Mouse (Mus musculus): ENCODE measurements around the gene Anxa11. TPM values are rescaled to one million over a fixed set of nuclear protein-coding genes. Genes with fewer than 3 reads are reported as not detected.
A peak's percentile ranks its signal among the peaks of the same experiment; 100 is the strongest.
"Not testable (repeated sequence)": the region's sequence is repeated elsewhere in the genome, so short reads cannot be mapped to it uniquely, and the experiment has no call there.

The Anxa11 gene
- total RNA-seq, 1 experiment from 2014 or later = 70.1 TPM

- no peak for DNase-seq
These were observed 27.4 kb downstream of the Anxa11 start for GRCm38 (mm10) chr14:25869135-25869878.

GRCm38 (mm10) chr14:25872461-25873415 lies 30.8 kb downstream of the Anxa11 start:
- peak; percentile 18 for DNase-seq

- not testable (repeated sequence) for DNase-seq
These were observed 34.7 kb downstream of the Anxa11 start for GRCm38 (mm10) chr14:25876640-25877039.

- DNase-seq = not testable (repeated sequence)
These were observed 39.8 kb downstream of the Anxa11 start for GRCm38 (mm10) chr14:25881769-25882168.

GRCm38 (mm10) chr14:25885886-25886285 lies 43.9 kb downstream of the Anxa11 start:
- not testable (repeated sequence) for DNase-seq

- DNase-seq = not testable (repeated sequence)
These were observed 52.6 kb downstream of the Anxa11 start for GRCm38 (mm10) chr14:25894566-25894965.

GRCm38 (mm10) chr14:25895686-25896085 lies 53.7 kb downstream of the Anxa11 start:
- not testable (repeated sequence) for DNase-seq

GRCm38 (mm10) chr14:25903000-25903399 lies 61.0 kb downstream of the Anxa11 start, which contains the start of gene Plac9a:
Gene Plac9a, minus strand, starts transcription at chr14:25903100.
- not testable (repeated sequence) for DNase-seq

GRCm38 (mm10) chr14:25905243-25905642 lies 63.3 kb downstream of the Anxa11 start:
- DNase-seq = not testable (repeated sequence)

- DNase-seq = not testable (repeated sequence)
These were observed 65.3 kb downstream of the Anxa11 start for GRCm38 (mm10) chr14:25907272-25907671.

GRCm38 (mm10) chr14:25908976-25909375 lies 67.0 kb downstream of the Anxa11 start:
- DNase-seq = not testable (repeated sequence)

GRCm38 (mm10) chr14:25918427-25919170 lies 76.6 kb downstream of the Anxa11 start:
- not testable (repeated sequence) for DNase-seq

- DNase-seq = not testable (repeated sequence)
These were observed 85.0 kb downstream of the Anxa11 start for GRCm38 (mm10) chr14:25926814-25927561.

GRCm38 (mm10) chr14:25927562-25927881 lies 85.6 kb downstream of the Anxa11 start, which contains the start of gene Tmem254a:
Gene Tmem254a, minus strand, starts transcription at chr14:25927672.
- DNase-seq = not testable (repeated sequence)

Small RNA genes lying within 50 kb of the gene (microRNA-seq; reads per million reads assigned to microRNA genes)
- gene Gm23701 = 0 reads per million in 2 experiments

Other genes with a start within 250 kb of the Anxa11 start
- gene Ppif, start 148.0 kb upstream of the Anxa11 start, total RNA-seq (2021) = 29.4 and 35.9 TPM in 2 replicates
- gene Zcchc24, start 73.1 kb upstream of the Anxa11 start, total RNA-seq (2021) = 16.2 and 18.4 TPM in 2 replicates
- 1.3 and 2.8 TPM in 2 replicates for gene Plac9a, start 60.9 kb downstream of the Anxa11 start, total RNA-seq (2021)
- 1.7 and 3.2 TPM in 2 replicates for gene Tmem254a, start 85.5 kb downstream of the Anxa11 start, total RNA-seq (2021)
- gene Cphx1, start 96.1 kb downstream of the Anxa11 start, total RNA-seq (2021) = not detected in 2 replicates
- gene Duxbl1, start 136.4 kb downstream of the Anxa11 start, total RNA-seq (2021) = 0.15 and 0.81 TPM in 2 replicates
- 6.6 and 6.7 TPM in 2 replicates for gene Gm9780, start 200.6 kb downstream of the Anxa11 start, total RNA-seq (2021)
- 3.7 and 21.0 TPM in 2 replicates for gene Tmem254c, start 225.2 kb downstream of the Anxa11 start, total RNA-seq (2021)
- not detected in 2 replicates for gene Cphx2, start 239.4 kb downstream of the Anxa11 start, total RNA-seq (2021)
- gene Cphx3, start 240.1 kb downstream of the Anxa11 start, total RNA-seq (2021) = not detected in 2 replicates